Mouse (Mus musculus) bone marrow macrophage, adult 2 months (primary cell): ENCODE data around the gene Mindy4. TPM values are rescaled to one million over a fixed set of nuclear protein-coding genes. Genes with fewer than 3 reads are reported as not detected.
"Not testable (repeated sequence)": the region's sequence is repeated elsewhere in the genome, so short reads cannot be mapped to it uniquely, and the experiment has no call there.

Experiments used
- H3K27ac ChIP-seq: 2 replicates; pipeline ENCODE4 v1.5.1; 2012; ENCODE audit warnings: low read depth, low read length; ENCODE audit not compliant: insufficient read depth
- H3K4me1 ChIP-seq: 2 replicates; pipeline ENCODE4 v1.6.1; 2012; ENCODE audit warnings: low read length; ENCODE audit not compliant: control insufficient read depth, insufficient read depth
- H3K4me3 ChIP-seq: 2 replicates; pipeline ENCODE4 v1.5.1; 2012; ENCODE audit warnings: mild to moderate bottlenecking, low read length, moderate library complexity; ENCODE audit not compliant: insufficient read depth
- CTCF ChIP-seq: IDR thresholded peaks from 2 replicates; pipeline ENCODE4 v1.5.1; 2012; ENCODE audit warnings: low read depth, mild to moderate bottlenecking, low read length, moderate library complexity
- POLR2A ChIP-seq: IDR thresholded peaks from 2 replicates; pipeline ENCODE4 v1.6.1; 2012; ENCODE audit warnings: mild to moderate bottlenecking, low read depth, low read length, borderline replicate concordance
- polyA plus RNA-seq: library from polyadenylated mRNA; stranded (reverse); fragments of >200 nt; gene quantifications from 2 replicates; pipeline ENCODE4 v1.2.4, GENCODE M21; 2012; ENCODE audit not compliant: missing spikeins, insufficient read depth, insufficient read length

Mindy4 gene
- polyA plus RNA-seq, 1 experiment = 3.2 TPM

DNA sequence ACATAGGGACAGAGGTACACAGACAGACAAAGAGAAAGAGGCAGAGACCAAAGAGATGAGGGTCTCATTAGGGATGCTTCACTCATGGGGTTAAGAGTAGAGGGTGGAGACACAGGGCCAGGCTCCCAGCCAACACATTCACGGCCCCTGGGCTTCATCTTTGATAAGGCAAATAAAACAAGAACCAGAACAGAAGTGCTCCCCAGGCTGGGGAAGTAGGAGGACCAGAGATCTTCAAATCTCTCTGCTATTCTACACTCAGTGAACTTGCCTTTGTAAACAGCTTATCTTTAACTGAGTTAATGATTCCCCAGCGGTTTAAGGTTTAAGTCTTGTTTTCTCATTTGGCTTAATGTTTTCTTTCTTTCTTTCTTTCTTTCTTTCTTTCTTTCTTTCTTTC, 27.7 kb upstream of the Mindy4 start:
- TF ChIP-seq CTCF (no peak), POLR2A (no peak)

DNA sequence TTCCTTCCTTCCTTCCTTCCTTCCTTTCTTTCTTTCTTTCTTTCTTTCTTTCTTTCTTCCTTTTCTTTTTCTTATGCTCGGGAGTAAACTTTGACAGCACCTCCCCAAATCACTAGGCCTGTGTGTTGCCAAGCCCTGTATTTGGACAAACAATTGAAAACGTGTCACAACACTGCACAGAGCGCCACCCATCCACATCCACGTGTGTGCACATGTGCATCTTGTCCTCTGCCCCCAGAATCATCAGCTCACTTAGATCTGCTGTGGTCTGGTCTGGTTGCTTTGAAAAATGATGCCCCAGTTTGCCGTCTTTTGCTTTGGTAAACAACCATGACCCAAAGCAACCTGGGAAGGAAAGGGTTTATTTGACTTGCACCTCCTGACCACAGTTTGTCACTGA, 27.3 kb upstream of the Mindy4 start:
- H3K27ac ChIP-seq = no peak overlapping the region

More for the DNA sequence above, 27.7 kb upstream of the Mindy4 start:
- Histone ChIP-seq H3K27ac (no peak overlapping the region), H3K4me3 (no peak overlapping the region), H3K4me1 (no peaks in the 10 kb centered on the region)

DNA sequence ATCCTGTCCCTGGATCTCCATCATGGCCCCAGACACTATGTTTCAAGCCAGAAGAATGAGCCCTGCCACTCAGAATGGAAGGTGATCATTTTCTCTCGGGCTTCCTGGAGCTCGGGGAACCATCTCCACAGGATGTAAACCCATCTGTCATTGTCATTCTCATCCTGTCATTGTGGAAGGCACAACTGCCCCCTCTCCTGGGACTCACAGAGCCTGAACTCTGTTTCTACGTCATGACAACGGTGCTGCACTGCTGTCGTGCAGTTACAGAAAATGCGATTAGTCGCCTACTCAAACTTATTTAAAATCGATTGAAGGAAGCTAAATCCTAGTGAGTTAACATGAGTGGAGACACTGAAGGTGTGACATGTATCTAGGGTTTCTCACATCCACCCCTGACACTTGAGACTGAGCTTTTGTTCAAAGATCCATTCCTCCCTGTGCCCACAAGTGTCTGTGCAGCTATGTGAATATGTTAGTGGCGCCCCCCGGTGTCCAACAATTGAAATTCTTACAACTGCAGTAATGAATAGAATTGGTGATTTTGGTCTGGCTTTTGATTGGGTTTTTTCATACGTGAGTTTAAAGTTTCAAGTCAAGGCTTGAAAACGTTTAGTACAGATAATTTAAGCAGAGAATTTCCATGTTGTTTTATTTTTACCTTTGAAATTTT, 26.0 kb upstream of the Mindy4 start:
- no peak for TF ChIP-seq CTCF
- peaks cover 2% of the 10 kb centered on the region for H3K4me1 ChIP-seq
- H3K27ac ChIP-seq = no peak overlapping the region
- no peak overlapping the region for H3K4me3 ChIP-seq

More for the DNA sequence above, 27.3 kb upstream of the Mindy4 start:
- TF ChIP-seq POLR2A = no peak
- no peak for TF ChIP-seq CTCF
- Histone ChIP-seq H3K4me3 (no peak overlapping the region), H3K4me1 (no peaks in the 10 kb centered on the region)

DNA sequence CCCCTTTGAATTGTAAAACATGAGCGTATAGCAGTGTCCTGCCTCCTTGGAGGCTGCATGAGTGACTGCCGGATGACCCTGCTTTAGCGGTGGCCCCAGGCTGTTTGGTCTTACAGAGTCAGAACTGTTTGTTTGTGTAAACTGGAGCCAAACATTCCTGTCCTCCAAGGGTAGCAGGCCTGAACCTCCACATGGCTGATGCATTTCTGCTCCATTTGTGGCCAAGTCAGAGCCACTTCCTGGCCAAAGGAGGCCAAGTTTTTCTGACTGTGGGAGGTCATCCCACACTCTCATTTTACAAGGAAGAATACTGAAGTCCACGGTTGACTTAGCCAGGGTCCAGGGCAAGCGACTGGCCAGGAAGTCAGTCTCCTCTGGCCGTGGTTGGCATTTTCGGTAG, 23.6 kb upstream of the Mindy4 start:
- TF ChIP-seq POLR2A = no peak
- TF ChIP-seq CTCF = no peak
- Histone ChIP-seq H3K27ac (no peak overlapping the region), H3K4me1 (peaks cover 6% of the 10 kb centered on the region), H3K4me3 (no peak overlapping the region)

DNA sequence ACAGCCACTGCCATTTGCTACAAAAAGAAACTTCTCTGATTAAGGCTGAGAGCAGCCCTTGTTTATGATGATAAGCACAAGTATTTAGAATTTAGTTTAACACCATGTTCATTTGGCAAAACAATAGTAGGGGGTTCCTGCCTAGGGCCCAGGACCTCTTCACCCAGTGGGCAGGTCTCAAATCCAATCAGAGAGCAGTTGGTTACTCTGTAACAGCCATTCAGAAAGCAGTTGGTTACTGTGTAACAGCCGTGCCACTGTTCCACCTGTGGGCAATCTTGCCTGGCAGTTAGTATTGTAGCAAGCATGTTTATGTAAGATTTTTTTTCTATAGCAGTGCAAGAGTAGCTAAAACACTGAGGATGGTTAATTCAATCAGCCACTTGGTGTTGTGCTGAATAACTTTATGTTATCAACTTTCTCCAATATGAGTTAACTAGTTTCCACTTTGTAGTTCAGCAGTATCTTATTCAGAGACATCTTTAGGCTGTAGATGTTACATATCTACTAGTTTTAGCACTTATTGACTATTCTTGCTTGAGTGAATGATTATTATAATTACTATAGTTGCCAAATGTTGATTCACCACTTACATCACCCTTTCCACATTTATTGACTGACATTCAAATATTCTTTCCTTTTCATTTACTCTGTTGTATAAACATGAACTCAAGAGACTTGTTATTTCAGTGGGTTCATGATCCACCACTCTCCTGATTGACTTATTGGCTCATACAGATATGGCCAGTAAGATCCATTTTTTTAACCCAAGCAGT, 20.3 kb upstream of the Mindy4 start:
- H3K4me3 ChIP-seq = no peak overlapping the region
- peaks cover 6% of the 10 kb centered on the region for H3K4me1 ChIP-seq
- TF ChIP-seq POLR2A = no peak
- TF ChIP-seq CTCF = no peak
- no peak overlapping the region for H3K27ac ChIP-seq

DNA sequence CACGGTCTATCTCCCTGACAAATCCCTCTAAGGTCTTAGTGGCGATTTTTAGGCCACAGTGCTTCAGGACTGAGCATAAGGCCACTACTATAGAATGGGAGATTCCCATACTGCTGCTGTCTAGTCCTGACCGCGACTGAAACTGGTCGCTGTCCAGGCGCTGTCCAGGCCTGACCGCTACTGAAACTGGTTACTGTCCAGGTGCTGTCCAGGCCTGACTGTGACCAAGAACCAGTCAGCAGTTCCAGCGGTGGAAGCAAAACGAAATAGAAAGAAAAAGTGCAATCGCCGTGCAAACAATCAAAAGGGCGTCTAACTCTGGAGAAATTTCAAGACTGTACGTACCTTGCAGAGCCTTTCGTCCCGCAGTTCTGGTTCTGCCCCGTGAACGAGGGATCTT, 15.4 kb upstream of the Mindy4 start:
- H3K4me3 ChIP-seq, H3K27ac ChIP-seq, H3K4me1 ChIP-seq: not testable (repeated sequence)

DNA sequence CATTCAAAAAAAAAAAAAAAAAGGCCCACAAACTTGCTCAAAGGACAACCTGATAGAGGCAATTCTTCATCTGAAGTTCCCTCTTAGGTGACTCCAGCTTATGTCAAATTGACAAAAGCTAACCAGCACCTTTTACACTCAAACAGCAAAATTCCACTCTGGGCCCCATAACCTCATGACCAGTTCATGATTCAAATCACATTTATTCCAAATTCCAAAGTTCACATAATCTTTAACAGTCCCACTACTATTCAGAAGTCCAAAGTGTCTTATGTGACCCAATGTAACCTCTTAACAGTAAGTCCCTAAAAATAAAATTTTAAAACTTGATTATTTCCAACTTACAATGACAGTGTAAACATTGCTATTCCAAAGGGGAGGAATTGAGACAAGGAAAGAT, 13.8 kb upstream of the Mindy4 start:
- H3K27ac ChIP-seq = no peak overlapping the region
- no peak for TF ChIP-seq CTCF
- TF ChIP-seq POLR2A = no peak
- H3K4me3 ChIP-seq = no peak overlapping the region
- no peaks in the 10 kb centered on the region for H3K4me1 ChIP-seq

DNA sequence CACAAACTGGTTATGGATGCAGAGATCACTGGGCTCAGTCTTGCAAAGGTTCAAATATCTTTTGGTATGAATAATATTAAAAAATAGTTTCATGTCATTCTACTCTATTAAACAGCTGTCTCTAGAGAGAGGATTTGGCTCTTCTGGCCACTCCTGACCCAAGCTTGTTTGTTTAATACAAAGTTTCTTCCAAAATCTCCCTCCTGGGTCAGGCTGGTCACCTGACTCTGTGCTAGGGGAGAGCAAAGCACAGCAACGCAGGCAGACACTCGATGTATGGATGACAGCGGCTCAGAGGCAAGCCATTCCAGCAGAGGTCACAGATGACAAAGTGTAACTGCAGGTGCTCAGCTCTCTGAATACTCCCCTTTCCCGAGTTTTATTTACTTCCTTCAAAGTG, 11.6 kb upstream of the Mindy4 start:
- TF ChIP-seq CTCF = no peak
- no peak for TF ChIP-seq POLR2A
- no peak overlapping the region for H3K4me3 ChIP-seq
- no peak overlapping the region for H3K27ac ChIP-seq
- H3K4me1 ChIP-seq = no peaks in the 10 kb centered on the region

DNA sequence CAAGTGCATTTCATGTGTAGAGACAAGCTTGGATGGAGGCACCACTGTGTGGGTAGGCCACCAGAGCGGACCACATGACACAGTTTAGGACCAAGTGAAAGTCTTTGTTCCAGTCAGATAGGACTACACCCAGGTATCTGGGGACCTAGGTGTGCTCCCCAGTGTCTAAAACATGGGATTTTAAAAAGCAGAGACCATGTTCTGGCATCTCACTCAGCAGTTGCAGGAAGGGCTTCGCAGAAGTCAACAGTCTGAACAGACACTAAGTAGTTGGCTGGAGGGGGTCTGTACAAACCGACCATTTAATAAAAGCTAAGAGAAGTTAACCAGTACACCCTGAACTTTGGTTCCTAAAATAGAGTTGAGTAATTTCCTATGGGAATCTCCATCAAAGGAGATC, 10.0 kb upstream of the Mindy4 start:
- H3K4me3 ChIP-seq = no peak overlapping the region
- H3K27ac ChIP-seq = no peak overlapping the region
- no peaks in the 10 kb centered on the region for H3K4me1 ChIP-seq
- no peak for TF ChIP-seq CTCF
- no peak for TF ChIP-seq POLR2A

DNA sequence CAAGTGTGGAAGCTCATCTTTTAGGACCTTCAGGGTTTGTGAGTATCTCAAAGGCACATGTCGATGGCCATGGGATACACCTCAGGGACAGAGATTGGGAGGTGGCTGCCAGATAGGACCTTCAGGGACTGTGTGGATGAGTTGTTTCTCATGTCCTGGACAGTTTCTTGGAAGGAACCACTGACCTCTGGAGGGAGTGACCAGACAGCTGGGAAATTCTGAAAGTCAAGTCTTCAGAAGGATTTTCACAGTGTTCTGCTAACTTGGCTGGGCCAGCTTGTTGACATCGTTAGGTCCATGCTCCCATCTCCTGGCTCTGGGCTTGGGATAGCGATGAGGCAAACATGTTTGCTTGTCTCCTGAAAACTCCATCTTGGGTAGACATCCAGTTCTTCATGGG, 4.1 kb upstream of the Mindy4 start:
- Histone ChIP-seq H3K4me1 (peaks cover 6% of the 10 kb centered on the region), H3K4me3 (no peak overlapping the region), H3K27ac (no peak overlapping the region)
- TF ChIP-seq CTCF = no peak
- TF ChIP-seq POLR2A = no peak

DNA sequence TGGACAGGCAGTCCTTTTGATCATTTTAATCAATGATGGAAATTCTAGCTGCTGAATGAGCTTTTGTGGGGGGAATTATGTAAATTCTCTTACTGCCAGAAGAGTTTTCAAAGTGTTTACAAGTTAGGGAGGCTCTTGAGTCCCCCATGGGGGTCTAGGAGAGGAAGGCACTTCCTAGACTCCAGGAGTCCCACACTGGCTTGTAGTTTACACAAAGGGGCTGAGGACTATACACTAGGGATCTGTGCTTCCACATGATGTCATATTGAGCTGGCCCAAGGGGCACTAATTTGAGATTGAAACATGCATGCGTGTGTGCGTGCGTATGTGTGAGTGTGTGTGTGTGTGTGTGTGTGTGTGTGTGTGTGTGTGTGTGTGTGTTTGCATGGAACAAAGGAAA, 748 bp downstream of the Mindy4 start:
- Histone ChIP-seq H3K4me3 (peak overlapping the region; percentile 91), H3K4me1 (peaks cover 6% of the 10 kb centered on the region), H3K27ac (no peak overlapping the region)
- TF ChIP-seq POLR2A (no peak), CTCF (no peak)
